Mouse (Mus musculus): ENCODE measurements around the gene Rbpjl.

DNA sequence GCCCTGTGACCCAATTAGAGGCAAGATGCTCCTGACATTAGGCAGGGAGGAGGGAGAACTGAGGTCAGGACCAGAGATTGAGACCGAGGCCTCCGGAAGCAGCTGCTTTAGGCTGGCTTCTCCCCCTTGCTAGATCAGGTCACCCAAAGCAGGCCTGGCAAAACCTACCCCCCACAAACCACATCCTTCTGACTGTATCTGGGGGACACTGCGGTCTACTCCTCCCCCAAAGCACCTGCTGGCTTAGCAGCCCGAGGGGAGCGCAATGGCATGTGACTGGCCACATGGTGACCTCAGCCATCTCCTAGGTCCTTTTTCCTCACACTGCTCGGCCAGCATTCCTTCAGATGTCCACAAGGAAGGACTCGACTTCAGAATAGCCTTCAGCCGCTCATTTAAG is 38.2 kb downstream of the Rbpjl start:
- TF ChIP-seq CTCF (IDR thresholded peaks at IDR 0.05; ENCODE audit: low read depth, low read length) = no peak
- TF ChIP-seq GATA1 (IDR thresholded peaks at IDR 0.05; ENCODE audit: borderline replicate concordance, low read length) = no peak
- no peak for TF ChIP-seq TAL1 (conservative IDR thresholded peaks at IDR 0.05; ENCODE audit: low read depth, low read length)
- no peak for TF ChIP-seq POLR2AphosphoS5 (IDR thresholded peaks at IDR 0.05; ENCODE audit: insufficient replicate concordance, low read depth, low read length)

Data from G1E (cell line).